Mouse (Mus musculus) kidney, adult 2 months (tissue): ENCODE results near the gene Txndc9.

Experiments used
- CTCF ChIP-seq: fragments of 200-500 bp; conservative IDR thresholded peaks from 2 replicates; pipeline ENCODE4 v1.5.1; 2011; ENCODE audit warnings: low read depth, mild to moderate bottlenecking, control low read depth, low read length, moderate library complexity, mixed read lengths; ENCODE audit not compliant: insufficient read depth, insufficient read length
- POLR2A ChIP-seq: fragments of 200-500 bp; IDR thresholded peaks from one replicate; pipeline ENCODE4 v1.6.1; 2011; ENCODE audit warnings: low read depth, low read length, control low read depth

GRCm38 (mm10) chr1:37954786-37955185 lies 42.9 kb downstream of the Txndc9 start:
- no peak for TF ChIP-seq CTCF
- no peak for TF ChIP-seq POLR2A
